Mouse (Mus musculus): ENCODE measurements at regions not wholly inside any gene's neighbourhood (a gene's known extent, or its start where the extent isn't known, plus 50 kb on each side); places are given as distances from the start of the nearest gene placed in this dataset.

- Histone ChIP-seq H3K36me3 (ENCODE audit: insufficient read depth, low read length) (no peaks in the 10 kb centered on the region), H3K4me1 (replicated peaks; ENCODE audit: insufficient read depth, low read length) (no peaks in the 10 kb centered on the region)
- DNase-seq (ENCODE audit: low spot score) = no peak
Measured at GRCm38 (mm10) chr4:47870010-47870637, 174.8 kb upstream of the Nr4a3 start.

GRCm38 (mm10) chr4:47870638-47871019 lies 174.3 kb upstream of the Nr4a3 start:
- TF ChIP-seq CTCF (IDR thresholded peaks at IDR 0.05; ENCODE audit: low read depth) = no peak
- no peak for DNase-seq (ENCODE audit: low spot score)
- no peak overlapping the region for H3K9ac ChIP-seq (ENCODE audit: low read depth, low read length)
- ATAC-seq (replicated peaks; ENCODE audit: low FRiP score, low read depth) = no peak
- no peak overlapping the region for H3K27ac ChIP-seq
- no peaks in the 10 kb centered on the region for H3K27me3 ChIP-seq (ENCODE audit: insufficient read depth, low read length)
- H3K36me3 ChIP-seq (ENCODE audit: insufficient read depth, low read length) = no peaks in the 10 kb centered on the region
- no peak overlapping the region for H3K4me2 ChIP-seq (ENCODE audit: low read length)
- 41% methylated on average over 5 of the region's 5 CpGs for WGBS
- H3K9me3 ChIP-seq (replicated peaks; ENCODE audit: low read length) = no peaks in the 10 kb centered on the region
- no peaks in the 10 kb centered on the region for H3K4me1 ChIP-seq (replicated peaks; ENCODE audit: insufficient read depth, low read length)
- no peak overlapping the region for H3K4me3 ChIP-seq (replicated peaks; ENCODE audit: low read depth, low read length)

More at GRCm38 (mm10) chr4:47870010-47870637, 174.8 kb upstream of the Nr4a3 start:
- Histone ChIP-seq H3K9me3 (replicated peaks; ENCODE audit: low read length) (no peaks in the 10 kb centered on the region), H3K9ac (ENCODE audit: low read depth, low read length) (no peak overlapping the region), H3K4me2 (ENCODE audit: low read length) (no peak overlapping the region), H3K4me3 (replicated peaks; ENCODE audit: low read depth, low read length) (no peak overlapping the region), H3K27ac (no peak overlapping the region), H3K27me3 (ENCODE audit: insufficient read depth, low read length) (no peaks in the 10 kb centered on the region)
- 93% methylated on average over 7 of the region's 7 CpGs for WGBS
- TF ChIP-seq CTCF (IDR thresholded peaks at IDR 0.05; ENCODE audit: low read depth) = no peak
- ATAC-seq (replicated peaks; ENCODE audit: low FRiP score, low read depth) = no peak

- ATAC-seq (replicated peaks; ENCODE audit: low FRiP score, low read depth) (no peak), DNase-seq (ENCODE audit: low spot score) (no peak)
- Histone ChIP-seq H3K4me1 (replicated peaks; ENCODE audit: insufficient read depth, low read length) (no peaks in the 10 kb centered on the region), H3K9me3 (replicated peaks; ENCODE audit: low read length) (no peaks in the 10 kb centered on the region), H3K4me2 (ENCODE audit: low read length) (no peak overlapping the region), H3K36me3 (ENCODE audit: insufficient read depth, low read length) (no peaks in the 10 kb centered on the region), H3K9ac (ENCODE audit: low read depth, low read length) (no peak overlapping the region), H3K4me3 (replicated peaks; ENCODE audit: low read depth, low read length) (no peak overlapping the region), H3K27ac (no peak overlapping the region), H3K27me3 (ENCODE audit: insufficient read depth, low read length) (no peaks in the 10 kb centered on the region)
- WGBS = 71% methylated on average over 9 of the region's 9 CpGs
- no peak for TF ChIP-seq CTCF (IDR thresholded peaks at IDR 0.05; ENCODE audit: low read depth)
Measured at GRCm38 (mm10) chr4:47881560-47881959, 163.4 kb upstream of the Nr4a3 start.

GRCm38 (mm10) chr4:47882076-47882475 lies 162.9 kb upstream of the Nr4a3 start:
- Histone ChIP-seq H3K27ac (no peak overlapping the region), H3K4me1 (replicated peaks; ENCODE audit: insufficient read depth, low read length) (no peaks in the 10 kb centered on the region), H3K4me2 (ENCODE audit: low read length) (no peak overlapping the region), H3K9me3 (replicated peaks; ENCODE audit: low read length) (no peaks in the 10 kb centered on the region), H3K36me3 (ENCODE audit: insufficient read depth, low read length) (no peaks in the 10 kb centered on the region), H3K27me3 (ENCODE audit: insufficient read depth, low read length) (no peaks in the 10 kb centered on the region), H3K4me3 (replicated peaks; ENCODE audit: low read depth, low read length) (no peak overlapping the region), H3K9ac (ENCODE audit: low read depth, low read length) (no peak overlapping the region)
- TF ChIP-seq CTCF (IDR thresholded peaks at IDR 0.05; ENCODE audit: low read depth) = no peak
- ATAC-seq (replicated peaks; ENCODE audit: low FRiP score, low read depth) = no peak
- DNase-seq (ENCODE audit: low spot score) = peak; percentile 3
- 73% methylated on average over 10 of the region's 10 CpGs for WGBS

- H3K27me3 ChIP-seq (ENCODE audit: insufficient read depth, low read length) = no peaks in the 10 kb centered on the region
- no peak for ATAC-seq (replicated peaks; ENCODE audit: low FRiP score, low read depth)
- H3K4me2 ChIP-seq (ENCODE audit: low read length) = no peak overlapping the region
- H3K9me3 ChIP-seq (replicated peaks; ENCODE audit: low read length) = no peaks in the 10 kb centered on the region
- H3K4me3 ChIP-seq (replicated peaks; ENCODE audit: low read depth, low read length) = no peak overlapping the region
- H3K9ac ChIP-seq (ENCODE audit: low read depth, low read length) = no peak overlapping the region
- H3K4me1 ChIP-seq (replicated peaks; ENCODE audit: insufficient read depth, low read length) = no peaks in the 10 kb centered on the region
- H3K27ac ChIP-seq = no peak overlapping the region
- TF ChIP-seq CTCF (IDR thresholded peaks at IDR 0.05; ENCODE audit: low read depth) = no peak
- no peak for DNase-seq (ENCODE audit: low spot score)
- WGBS = 62% methylated on average over 7 of the region's 7 CpGs
- H3K36me3 ChIP-seq (ENCODE audit: insufficient read depth, low read length) = no peaks in the 10 kb centered on the region
Measured at GRCm38 (mm10) chr4:47899579-47899978, 145.4 kb upstream of the Nr4a3 start.

GRCm38 (mm10) chr4:47902749-47903148 lies 142.2 kb upstream of the Nr4a3 start:
- H3K36me3 ChIP-seq (ENCODE audit: insufficient read depth, low read length) = no peaks in the 10 kb centered on the region
- H3K4me3 ChIP-seq (replicated peaks; ENCODE audit: low read depth, low read length) = no peak overlapping the region
- no peaks in the 10 kb centered on the region for H3K9me3 ChIP-seq (replicated peaks; ENCODE audit: low read length)
- DNase-seq (ENCODE audit: low spot score) (no peak), ATAC-seq (replicated peaks; ENCODE audit: low FRiP score, low read depth) (no peak)
- H3K4me1 ChIP-seq (replicated peaks; ENCODE audit: insufficient read depth, low read length) = no peaks in the 10 kb centered on the region
- no peak overlapping the region for H3K9ac ChIP-seq (ENCODE audit: low read depth, low read length)
- H3K27me3 ChIP-seq (ENCODE audit: insufficient read depth, low read length) = no peaks in the 10 kb centered on the region
- H3K4me2 ChIP-seq (ENCODE audit: low read length) = no peak overlapping the region
- no peak for TF ChIP-seq CTCF (IDR thresholded peaks at IDR 0.05; ENCODE audit: low read depth)
- H3K27ac ChIP-seq = no peak overlapping the region
- WGBS = 91% methylated on average over 12 of the region's 12 CpGs

GRCm38 (mm10) chr4:47912259-47912658 lies 132.7 kb upstream of the Nr4a3 start:
- peak; percentile 29; the same call in 1 of the 2 replicates for TF ChIP-seq CTCF (IDR thresholded peaks at IDR 0.05; ENCODE audit: low read depth)
- Histone ChIP-seq H3K27me3 (ENCODE audit: insufficient read depth, low read length) (no peaks in the 10 kb centered on the region), H3K27ac (no peak overlapping the region), H3K36me3 (ENCODE audit: insufficient read depth, low read length) (no peaks in the 10 kb centered on the region), H3K9ac (ENCODE audit: low read depth, low read length) (no peak overlapping the region), H3K4me2 (ENCODE audit: low read length) (no peak overlapping the region), H3K4me3 (replicated peaks; ENCODE audit: low read depth, low read length) (no peak overlapping the region), H3K4me1 (replicated peaks; ENCODE audit: insufficient read depth, low read length) (no peaks in the 10 kb centered on the region), H3K9me3 (replicated peaks; ENCODE audit: low read length) (no peaks in the 10 kb centered on the region)
- 79% methylated on average over 1 of the region's 1 CpGs for WGBS
- no peak for ATAC-seq (replicated peaks; ENCODE audit: low FRiP score, low read depth)
- DNase-seq (ENCODE audit: low spot score) = peak; percentile 4

All from kidney, postnatal 0 days (tissue).